Comparison of ENCODE assay signal across 8 mouse cellular contexts in genomic region chr5:135488881-135489694, GRCm38 (mm10). TPM values are rescaled to one million over a fixed set of nuclear protein-coding genes. Genes with fewer than 3 reads are reported as not detected.
DNase-seq lines count a peak whose midpoint lies in the region; ATAC-seq and TF ChIP-seq lines count a peak whose summit lies in the region.

No protein-coding gene starts in this region.

- H3K36me3 ChIP-seq in hindbrain, embryonic 12.5 days = no peaks in the 10 kb centered on the region; the same call in 1 of the 2 replicates

- H3K9ac ChIP-seq in hindbrain, embryonic 12.5 days = peak overlapping the region; percentile 74

- ATAC-seq in Patski = peak; percentile 78
- ATAC-seq in hindbrain, embryonic 12.5 days (ENCODE audit: low FRiP score) = peak; percentile 85

- peak; percentile 80 for TF ChIP-seq CTCF in Patski (IDR thresholded peaks at IDR 0.05)

- H3K27ac ChIP-seq in hindbrain, embryonic 12.5 days = peak overlapping the region; percentile 96

- H3K4me1 ChIP-seq in hindbrain, embryonic 12.5 days = peaks cover 44% of the 10 kb centered on the region

- H3K27me3 ChIP-seq in Patski = no peaks in the 10 kb centered on the region
- H3K27me3 ChIP-seq in hindbrain, embryonic 12.5 days = no peaks in the 10 kb centered on the region

- POLR2A ChIA-PET in Patski (lab: Charles Lee) = interaction anchor here (0.5 to 1.6 kb wide), 4 partner anchors 11 to 1390 kb away, joined by 3 to 4 read pairs (median 3); partner anchors contain the start of gene Castor2

- under 1% methylated on average over 45 of the region's 59 CpGs for WGBS in hindbrain, embryonic 12.5 days

- in situ Hi-C loops in Patski (cut with MboI; ENCODE audit: low pct_unique_long_range_greater_than_20kb) = no loop called here

- CTCF ChIA-PET in Patski (lab: Charles Lee) = interaction anchor here (1.1 to 1.5 kb wide), 3 partner anchors 11 to 55 kb away, joined by 3 read pairs; no protein-coding TSS in a partner anchor

- DNase-seq in Patski (ENCODE audit: low read depth, low spot score) = peak; percentile 38
- peak; percentile 46 for DNase-seq in cerebellum, adult 9-11 months
- DNase-seq in frontal cortex, postnatal 25 days (ENCODE audit: low spot score in 2 of 2) = peak; percentile 51 to 56
- peak; percentile 71 to 72 for DNase-seq in layer of hippocampus, postnatal 36 days
- peak; percentile 90 for DNase-seq in lung, postnatal 10 days
- DNase-seq in ovary, postnatal 10 days (ENCODE audit: low spot score) = peak; percentile 72
- peak; percentile 11 for DNase-seq in thymus, postnatal 25 days

- peak overlapping the region; percentile 68 for H3K4me3 ChIP-seq in hindbrain, embryonic 12.5 days

- H3K4me2 ChIP-seq in hindbrain, embryonic 12.5 days (replicated peaks) = peak overlapping the region; percentile 81

- H3K9me3 ChIP-seq in hindbrain, embryonic 12.5 days (replicated peaks) = 0 out of 2 replicates have a peak, but pooled peaks cover 5% of the 10 kb centered on the region

RNA-seq across cellular contexts. Expression of gene Hip1, which starts 55.8 kb away (rescaled TPM):
- 74.3 TPM for polyA plus RNA-seq in Patski (2021)
- polyA plus RNA-seq in hindbrain, embryonic 12.5 days (2016; fragmentation: Nextera tagmentation; extraction: Ambion mirVana) = 67.8 and 68.0 TPM in 2 replicates
- total RNA-seq in layer of hippocampus, postnatal 36 days (2021) = 10 to 100 TPM; 32.3 to 46.3 TPM

Comparison
In these comparisons a context has a peak if more than half of its experiments do, and no peak if none do; other contexts are left out.
1. Peak in every context shown above with its lines: DNase-seq, ATAC-seq, H3K4me3 ChIP-seq and H3K27ac ChIP-seq.
2. DNase-seq: peak in every context shown above with its lines; median percentile 90 in lung, postnatal 10 days; 72 in ovary, postnatal 10 days; 72 in layer of hippocampus, postnatal 36 days; 54 in frontal cortex, postnatal 25 days; 46 in cerebellum, adult 9-11 months; 38 in Patski; 11 in thymus, postnatal 25 days.